Mouse (Mus musculus) bone marrow macrophage, adult 2 months (primary cell): ENCODE measurements at regions not wholly inside any gene's neighbourhood (a gene's known extent, or its start where the extent isn't known, plus 50 kb on each side); places are given as distances from the start of the nearest gene placed in this dataset.

ENCODE experiments used
- CTCF ChIP-seq: IDR thresholded peaks from 2 replicates; pipeline ENCODE4 v1.5.1; 2012; ENCODE audit warnings: low read depth, mild to moderate bottlenecking, low read length, moderate library complexity
- POLR2A ChIP-seq: IDR thresholded peaks from 2 replicates; pipeline ENCODE4 v1.6.1; 2012; ENCODE audit warnings: mild to moderate bottlenecking, low read depth, low read length, borderline replicate concordance

DNA sequence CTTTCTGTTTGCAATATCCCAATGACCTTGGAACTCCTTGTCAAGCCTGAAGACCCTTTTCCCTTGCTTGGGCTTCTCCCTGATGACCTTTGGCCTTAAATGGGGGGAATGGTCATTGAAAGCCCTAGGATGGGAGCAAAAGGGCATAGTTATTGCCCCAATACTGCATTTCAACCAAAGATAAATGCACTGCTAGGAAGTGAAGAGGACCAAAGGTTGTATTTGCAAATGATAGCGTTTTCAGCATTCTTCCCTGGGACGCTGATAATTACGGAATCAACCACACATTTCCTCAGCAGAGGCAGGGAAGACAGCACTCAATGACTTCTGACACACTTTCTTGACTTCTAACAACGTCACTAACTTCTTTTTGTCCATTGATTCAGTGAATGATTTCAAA, 158.1 kb upstream of the Egln3 start:
- TF ChIP-seq CTCF (no peak), POLR2A (no peak)
